Mouse (Mus musculus): ENCODE data around the gene Mab21l3. TPM values are rescaled to one million over a fixed set of nuclear protein-coding genes. Genes with fewer than 3 reads are reported as not detected.

Gene Mab21l3
- polyA plus RNA-seq, 1 experiment from 2014 or later, result 0.12 TPM

- 14% methylated on average over 5 of the region's 5 CpGs for WGBS
- H3K4me2 ChIP-seq (replicated peaks), result no peak overlapping the region
- H3K27ac ChIP-seq, result no peak overlapping the region
- DNase-seq (ENCODE audit: low spot score) (no peak), ATAC-seq (ENCODE audit: low FRiP score) (no peak)
- no peaks in the 10 kb centered on the region for H3K9me3 ChIP-seq (ENCODE audit: control insufficient read depth, low read length)
- no peak overlapping the region for H3K9ac ChIP-seq
- H3K27me3 ChIP-seq (ENCODE audit: control insufficient read depth, insufficient read depth, low read length), result no peaks in the 10 kb centered on the region
- 0 out of 2 replicates have a peak, but pooled peaks cover 4% of the 10 kb centered on the region for H3K4me1 ChIP-seq (replicated peaks; ENCODE audit: control insufficient read depth, insufficient read depth, low read length)
- H3K36me3 ChIP-seq (replicated peaks; ENCODE audit: control insufficient read depth, insufficient read depth), result peaks cover 26% of the 10 kb centered on the region
- no peak overlapping the region for H3K4me3 ChIP-seq (replicated peaks; ENCODE audit: low read length)
Observed at GRCm38 (mm10) chr3:101878136-101878535, 29.4 kb upstream of the Mab21l3 start.

GRCm38 (mm10) chr3:101876459-101877285, 27.9 kb upstream of the Mab21l3 start:
- no peak overlapping the region for H3K4me3 ChIP-seq (replicated peaks; ENCODE audit: low read length)
- 0 out of 2 replicates have a peak, but pooled peaks cover 4% of the 10 kb centered on the region for H3K4me1 ChIP-seq (replicated peaks; ENCODE audit: control insufficient read depth, insufficient read depth, low read length)
- H3K27me3 ChIP-seq (ENCODE audit: control insufficient read depth, insufficient read depth, low read length), result no peaks in the 10 kb centered on the region
- no peak overlapping the region for H3K9ac ChIP-seq
- no peak for ATAC-seq (ENCODE audit: low FRiP score)
- H3K9me3 ChIP-seq (ENCODE audit: control insufficient read depth, low read length), result no peaks in the 10 kb centered on the region
- no peak overlapping the region for H3K27ac ChIP-seq
- 70% methylated on average over 7 of the region's 7 CpGs for whole genome bisulfite sequencing
- DNase-seq (ENCODE audit: low spot score), result no peak
- H3K36me3 ChIP-seq (replicated peaks; ENCODE audit: control insufficient read depth, insufficient read depth), result peaks cover 26% of the 10 kb centered on the region
- H3K4me2 ChIP-seq (replicated peaks), result no peak overlapping the region

DNA sequence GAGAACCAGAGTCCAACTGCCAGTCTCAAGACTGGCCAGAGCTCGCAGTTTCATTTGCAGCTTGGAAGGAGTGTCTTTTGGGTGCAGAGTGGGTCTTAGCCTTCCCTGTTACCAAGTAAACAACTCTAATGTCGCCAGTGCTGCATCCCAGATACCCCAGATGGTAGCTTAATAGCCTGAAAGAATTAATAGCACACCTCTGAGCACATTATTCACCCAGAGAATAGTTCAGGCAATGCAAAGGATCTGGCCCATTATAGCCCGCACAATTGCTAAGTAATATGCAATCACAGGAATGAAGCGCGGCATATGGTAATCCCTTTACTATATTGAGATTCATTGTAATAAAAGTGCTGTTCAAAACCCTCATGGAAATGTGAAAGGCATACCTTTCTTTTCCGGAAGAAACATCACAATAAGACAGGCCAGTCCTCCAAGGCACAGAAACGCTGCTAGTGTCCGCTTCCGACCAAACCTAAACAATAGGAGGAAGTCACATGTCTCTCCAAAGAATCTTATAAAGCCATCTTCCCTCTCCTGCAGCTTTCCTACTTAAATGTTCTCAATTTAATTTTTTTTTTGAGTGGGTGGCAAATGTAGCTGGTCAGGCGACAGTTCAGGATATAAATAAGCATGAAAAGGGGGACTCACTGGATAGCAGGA, 26.6 kb upstream of the Mab21l3 start:
- Histone ChIP-seq H3K4me3 (replicated peaks; ENCODE audit: low read length) (no peak overlapping the region), H3K4me1 (replicated peaks; ENCODE audit: control insufficient read depth, insufficient read depth, low read length) (0 out of 2 replicates have a peak, but pooled peaks cover 4% of the 10 kb centered on the region), H3K27ac (peak overlapping the region; percentile 40), H3K9me3 (ENCODE audit: control insufficient read depth, low read length) (no peaks in the 10 kb centered on the region), H3K36me3 (replicated peaks; ENCODE audit: control insufficient read depth, insufficient read depth) (peaks cover 21% of the 10 kb centered on the region), H3K9ac (no peak overlapping the region), H3K27me3 (ENCODE audit: control insufficient read depth, insufficient read depth, low read length) (no peaks in the 10 kb centered on the region), H3K4me2 (replicated peaks) (no peak overlapping the region)
- no peak for DNase-seq (ENCODE audit: low spot score)
- ATAC-seq (ENCODE audit: low FRiP score), result peak; percentile 51
- 43% methylated on average over 10 of the region's 10 CpGs for WGBS

DNA sequence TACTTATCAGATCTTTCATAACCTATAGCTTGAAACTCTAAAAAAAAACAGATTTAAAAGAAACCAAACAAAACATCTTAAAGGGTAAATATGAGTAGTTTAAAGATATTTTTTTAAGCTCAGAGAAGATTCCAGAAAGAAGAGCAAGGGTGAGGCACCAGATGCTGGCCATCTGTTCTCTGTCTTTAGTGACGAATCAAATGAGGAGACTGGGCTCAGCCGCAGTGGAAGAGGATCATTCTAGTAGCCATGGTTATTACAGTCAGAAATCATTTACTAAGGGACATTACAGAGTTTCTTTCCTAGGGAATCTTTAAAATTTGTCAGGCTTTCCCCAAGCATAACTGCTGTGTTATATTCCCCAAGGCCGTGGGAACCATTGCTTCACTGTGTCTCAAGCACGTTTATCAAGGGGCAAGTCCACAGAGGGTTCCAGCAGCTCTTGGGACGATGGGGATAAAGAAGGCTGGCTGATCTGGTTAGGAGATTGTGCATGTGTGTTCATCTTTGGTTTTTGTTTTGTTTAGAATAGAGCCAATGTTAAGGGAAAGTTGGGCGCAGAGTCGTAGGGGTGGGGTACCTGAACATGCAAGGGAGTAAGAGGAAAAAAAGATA, 24.4 kb upstream of the Mab21l3 start:
- 69% methylated on average over 7 of the region's 7 CpGs for WGBS
- H3K9me3 ChIP-seq (ENCODE audit: control insufficient read depth, low read length), result no peaks in the 10 kb centered on the region
- no peak overlapping the region for H3K4me2 ChIP-seq (replicated peaks)
- no peaks in the 10 kb centered on the region for H3K27me3 ChIP-seq (ENCODE audit: control insufficient read depth, insufficient read depth, low read length)
- H3K36me3 ChIP-seq (replicated peaks; ENCODE audit: control insufficient read depth, insufficient read depth), result peaks cover 15% of the 10 kb centered on the region; the same call in 1 of the 2 replicates
- ATAC-seq (ENCODE audit: low FRiP score) (no peak), DNase-seq (ENCODE audit: low spot score) (no peak)
- H3K27ac ChIP-seq, result no peak overlapping the region
- H3K9ac ChIP-seq, result no peak overlapping the region
- H3K4me3 ChIP-seq (replicated peaks; ENCODE audit: low read length), result no peak overlapping the region
- 0 out of 2 replicates have a peak, but pooled peaks cover 4% of the 10 kb centered on the region for H3K4me1 ChIP-seq (replicated peaks; ENCODE audit: control insufficient read depth, insufficient read depth, low read length)

GRCm38 (mm10) chr3:101871951-101872350, 23.2 kb upstream of the Mab21l3 start:
- Histone ChIP-seq H3K4me2 (replicated peaks) (no peak overlapping the region), H3K27ac (no peak overlapping the region), H3K27me3 (ENCODE audit: control insufficient read depth, insufficient read depth, low read length) (no peaks in the 10 kb centered on the region), H3K9ac (no peak overlapping the region), H3K36me3 (replicated peaks; ENCODE audit: control insufficient read depth, insufficient read depth) (peaks cover 9% of the 10 kb centered on the region; the same call in 1 of the 2 replicates), H3K9me3 (ENCODE audit: control insufficient read depth, low read length) (no peaks in the 10 kb centered on the region), H3K4me1 (replicated peaks; ENCODE audit: control insufficient read depth, insufficient read depth, low read length) (0 out of 2 replicates have a peak, but pooled peaks cover 4% of the 10 kb centered on the region), H3K4me3 (replicated peaks; ENCODE audit: low read length) (no peak overlapping the region)
- ATAC-seq (ENCODE audit: low FRiP score) (no peak), DNase-seq (ENCODE audit: low spot score) (no peak)
- 93% methylated on average over 9 of the region's 9 CpGs for WGBS

GRCm38 (mm10) chr3:101867001-101867421, 18.3 kb upstream of the Mab21l3 start:
- Histone ChIP-seq H3K9ac (no peak overlapping the region), H3K27me3 (ENCODE audit: control insufficient read depth, insufficient read depth, low read length) (no peaks in the 10 kb centered on the region), H3K36me3 (replicated peaks; ENCODE audit: control insufficient read depth, insufficient read depth) (peaks cover 22% of the 10 kb centered on the region), H3K9me3 (ENCODE audit: control insufficient read depth, low read length) (no peaks in the 10 kb centered on the region), H3K4me3 (replicated peaks; ENCODE audit: low read length) (no peak overlapping the region), H3K4me1 (replicated peaks; ENCODE audit: control insufficient read depth, insufficient read depth, low read length) (no peaks in the 10 kb centered on the region), H3K27ac (no peak overlapping the region), H3K4me2 (replicated peaks) (no peak overlapping the region)
- DNase-seq (ENCODE audit: low spot score), result no peak
- WGBS, result 76% methylated on average over 4 of the region's 4 CpGs
- no peak for ATAC-seq (ENCODE audit: low FRiP score)

DNA sequence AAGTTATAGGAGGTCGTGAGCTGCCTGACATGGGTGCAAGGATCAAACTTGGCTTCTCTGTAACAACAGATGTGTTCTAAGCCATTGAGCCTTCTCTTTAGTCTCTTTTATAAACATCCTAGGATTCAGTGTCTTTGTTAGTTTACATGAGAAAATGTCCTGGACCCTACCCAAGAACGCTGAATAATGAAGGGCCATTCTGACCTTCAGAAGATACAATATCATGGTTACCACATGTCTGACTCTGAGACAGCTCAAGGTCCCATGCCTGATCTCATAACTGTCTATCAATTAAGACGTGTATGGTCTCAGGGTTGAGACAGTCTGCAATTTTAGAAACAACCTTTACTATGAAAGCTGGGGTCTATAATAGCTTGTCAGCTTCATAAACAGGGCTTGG, 13.1 kb upstream of the Mab21l3 start:
- WGBS, result 83% methylated on average over 3 of the region's 3 CpGs
- no peak for DNase-seq (ENCODE audit: low spot score)
- no peak overlapping the region for H3K27ac ChIP-seq
- no peak overlapping the region for H3K4me3 ChIP-seq (replicated peaks; ENCODE audit: low read length)
- peaks cover 49% of the 10 kb centered on the region for H3K36me3 ChIP-seq (replicated peaks; ENCODE audit: control insufficient read depth, insufficient read depth)
- H3K27me3 ChIP-seq (ENCODE audit: control insufficient read depth, insufficient read depth, low read length), result no peaks in the 10 kb centered on the region
- no peak for ATAC-seq (ENCODE audit: low FRiP score)
- no peaks in the 10 kb centered on the region for H3K9me3 ChIP-seq (ENCODE audit: control insufficient read depth, low read length)
- no peaks in the 10 kb centered on the region for H3K4me1 ChIP-seq (replicated peaks; ENCODE audit: control insufficient read depth, insufficient read depth, low read length)
- no peak overlapping the region for H3K4me2 ChIP-seq (replicated peaks)
- no peak overlapping the region for H3K9ac ChIP-seq

DNA sequence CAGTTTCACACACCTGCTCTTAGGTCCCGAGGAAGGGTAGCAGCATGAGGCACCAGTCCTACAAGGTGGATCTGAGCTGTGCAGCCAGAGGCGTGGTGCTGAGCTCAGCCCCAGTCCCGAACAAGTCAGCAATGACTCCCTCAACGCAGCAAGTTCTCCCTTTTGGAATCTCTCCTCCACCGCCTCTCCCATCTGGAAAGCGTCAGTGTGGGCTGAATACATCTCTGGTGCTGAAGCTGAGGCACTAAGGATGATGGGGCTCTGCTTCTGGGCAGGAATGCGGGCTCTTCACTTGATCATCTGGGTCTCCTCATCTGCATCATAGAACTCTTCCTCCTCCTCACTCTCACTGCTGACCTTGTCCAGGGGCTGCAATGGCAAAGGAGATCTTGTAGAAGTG, 11.4 kb upstream of the Mab21l3 start:
- Histone ChIP-seq H3K9me3 (ENCODE audit: control insufficient read depth, low read length) (no peaks in the 10 kb centered on the region), H3K4me3 (replicated peaks; ENCODE audit: low read length) (no peak overlapping the region), H3K27me3 (ENCODE audit: control insufficient read depth, insufficient read depth, low read length) (no peaks in the 10 kb centered on the region), H3K4me2 (replicated peaks) (no peak overlapping the region), H3K27ac (no peak overlapping the region), H3K4me1 (replicated peaks; ENCODE audit: control insufficient read depth, insufficient read depth, low read length) (no peaks in the 10 kb centered on the region), H3K9ac (no peak overlapping the region), H3K36me3 (replicated peaks; ENCODE audit: control insufficient read depth, insufficient read depth) (peaks cover 49% of the 10 kb centered on the region)
- no peak for DNase-seq (ENCODE audit: low spot score)
- 82% methylated on average over 7 of the region's 7 CpGs for WGBS
- ATAC-seq (ENCODE audit: low FRiP score), result no peak

GRCm38 (mm10) chr3:101859740-101860139, 11.0 kb upstream of the Mab21l3 start:
- Histone ChIP-seq H3K9ac (no peak overlapping the region), H3K4me1 (replicated peaks; ENCODE audit: control insufficient read depth, insufficient read depth, low read length) (no peaks in the 10 kb centered on the region), H3K27me3 (ENCODE audit: control insufficient read depth, insufficient read depth, low read length) (no peaks in the 10 kb centered on the region), H3K27ac (no peak overlapping the region), H3K36me3 (replicated peaks; ENCODE audit: control insufficient read depth, insufficient read depth) (peaks cover 45% of the 10 kb centered on the region), H3K4me2 (replicated peaks) (no peak overlapping the region), H3K4me3 (replicated peaks; ENCODE audit: low read length) (no peak overlapping the region), H3K9me3 (ENCODE audit: control insufficient read depth, low read length) (no peaks in the 10 kb centered on the region)
- 56% methylated on average over 7 of the region's 7 CpGs for WGBS
- DNase-seq (ENCODE audit: low spot score), result no peak
- no peak for ATAC-seq (ENCODE audit: low FRiP score)
